Mouse (Mus musculus) stomach, embryonic 16.5 days (tissue): Measurements from ENCODE around the gene Med10. TPM values are rescaled to one million over a fixed set of nuclear protein-coding genes. Genes with fewer than 3 reads are reported as not detected.

Experiments used
- ATAC-seq: fragments of 200-750 bp; cut with Nextera tagmentation; 2 replicates; pipeline ENCODE4 v1.8.0; 2017; ENCODE audit warnings: moderate number of reproducible peaks, moderate TSS enrichment; ENCODE audit not compliant: insufficient read depth, low FRiP score
- H3K27ac ChIP-seq: fragments of 300-500 bp; sonication (generic); 2 replicates; pipeline ENCODE4 v1.5.1; 2014; ENCODE audit warnings: low read length
- H3K27me3 ChIP-seq: fragments of 300-500 bp; sonication (generic); 2 replicates; pipeline ENCODE4 v1.6.1; 2014; ENCODE audit warnings: low read length, control low read depth, mixed read lengths; ENCODE audit not compliant: control insufficient read depth, insufficient read depth
- H3K36me3 ChIP-seq: fragments of 300-500 bp; sonication (generic); 2 replicates; pipeline ENCODE4 v1.6.1; 2014; ENCODE audit warnings: low read length; ENCODE audit not compliant: control insufficient read depth, insufficient read depth
- H3K4me1 ChIP-seq: fragments of 300-500 bp; sonication (generic); 2 replicates; pipeline ENCODE4 v1.6.1; 2014; ENCODE audit warnings: low read length, control low read depth, mixed read lengths; ENCODE audit not compliant: control insufficient read depth, insufficient read depth
- H3K4me2 ChIP-seq: fragments of 300-500 bp; sonication (generic); 2 replicates; pipeline ENCODE4 v1.6.1; 2014; ENCODE audit warnings: low read depth, low read length, mixed read lengths
- H3K4me3 ChIP-seq: fragments of 300-500 bp; sonication (generic); replicated peaks from 2 replicates; pipeline ENCODE4 v1.5.1; 2014; ENCODE audit warnings: mild to moderate bottlenecking, low read length
- H3K9ac ChIP-seq: fragments of 300-500 bp; sonication (generic); 2 replicates; pipeline ENCODE4 v1.6.1; 2014; ENCODE audit warnings: low read length
- H3K9me3 ChIP-seq: fragments of 300-500 bp; sonication (generic); replicated peaks from 2 replicates; pipeline ENCODE4 v1.6.1; 2016; ENCODE audit warnings: low read length, control low read depth; ENCODE audit not compliant: control insufficient read depth
- WGBS: fragments of 180-500 bp; shearing (Covaris S2); extraction: QIAGEN DNeasy Blood & Tissue Kit; methylation state at CpG from one replicate; pipeline ENCODE4 v1.1.7; 2014; 5-methylcytosine and 5-hydroxymethylcytosine counted together
- polyA plus RNA-seq: library from polyadenylated mRNA; unstranded; fragments of >200 nt; fragmentation: Nextera tagmentation; extraction: Ambion mirVana; gene quantifications from 2 replicates; pipeline ENCODE4 v1.2.1, GENCODE M21; 2015

Med10 gene
- 115 and 135 TPM in 2 replicates for polyA plus RNA-seq

DNA sequence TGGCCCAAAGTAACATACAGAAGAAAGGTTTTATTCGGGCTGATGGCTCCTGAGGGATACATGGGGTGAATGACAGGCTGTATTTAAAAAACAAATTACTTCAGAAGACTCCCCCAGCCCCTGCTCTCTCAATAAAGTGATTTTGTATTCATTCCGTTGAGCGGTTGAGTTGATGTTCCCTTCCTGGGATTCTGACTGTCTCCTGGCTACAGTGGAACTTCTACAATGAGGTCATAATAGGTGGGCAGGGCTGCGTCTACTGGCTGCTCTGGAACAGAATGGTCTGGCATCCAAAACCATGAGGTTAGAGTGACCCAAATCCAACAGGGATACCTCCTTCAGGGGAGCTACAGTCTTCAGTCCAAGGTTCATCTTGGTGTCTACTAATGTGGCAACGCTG, at the start of gene Med10:
TSS of gene Med10 (plus strand) at position 301 of the 400 bp plus-strand sequence.
- no peaks in the 10 kb centered on the region for H3K4me1 ChIP-seq
- H3K4me2 ChIP-seq = no peak within 1 kb of the TSS
- no peak within 1 kb of the TSS for H3K9ac ChIP-seq
- no peak within 1 kb of the TSS for H3K4me3 ChIP-seq
- no peaks in the 10 kb centered on the region for H3K9me3 ChIP-seq
- H3K27ac ChIP-seq = no peak within 1 kb of the TSS
- ATAC-seq = no peak
- no peaks in the 10 kb centered on the region for H3K36me3 ChIP-seq
- WGBS = 77% methylated on average over 5 of the region's 5 CpGs
- H3K27me3 ChIP-seq = no peaks in the 10 kb centered on the region

DNA sequence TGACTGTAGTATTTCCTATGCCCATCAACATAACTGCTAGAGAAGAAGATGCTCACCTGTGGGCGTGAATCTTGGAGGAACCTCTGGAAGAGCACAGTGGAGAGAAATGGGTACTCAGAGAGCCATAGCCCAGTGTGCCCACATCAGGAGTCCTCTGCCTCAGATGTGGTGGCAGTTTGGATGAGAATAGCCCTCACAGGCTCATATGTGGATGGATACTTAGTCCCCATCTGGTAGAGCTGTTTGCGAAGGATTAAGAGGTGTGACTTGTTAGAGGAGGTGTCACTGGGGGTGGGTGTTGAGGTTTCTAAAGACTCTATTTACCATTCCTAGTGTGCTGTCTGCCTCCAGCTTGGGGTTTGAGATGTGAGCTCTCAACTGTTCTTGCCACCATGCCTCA, 49.3 kb upstream of the Med10 start:
- WGBS = 60% methylated on average over 2 of the region's 2 CpGs
- Histone ChIP-seq H3K9me3 (no peaks in the 10 kb centered on the region), H3K27me3 (no peaks in the 10 kb centered on the region), H3K27ac (no peak overlapping the region), H3K36me3 (no peaks in the 10 kb centered on the region), H3K4me3 (no peak overlapping the region), H3K4me1 (no peaks in the 10 kb centered on the region), H3K9ac (no peak overlapping the region), H3K4me2 (no peak overlapping the region)
- ATAC-seq = no peak

DNA sequence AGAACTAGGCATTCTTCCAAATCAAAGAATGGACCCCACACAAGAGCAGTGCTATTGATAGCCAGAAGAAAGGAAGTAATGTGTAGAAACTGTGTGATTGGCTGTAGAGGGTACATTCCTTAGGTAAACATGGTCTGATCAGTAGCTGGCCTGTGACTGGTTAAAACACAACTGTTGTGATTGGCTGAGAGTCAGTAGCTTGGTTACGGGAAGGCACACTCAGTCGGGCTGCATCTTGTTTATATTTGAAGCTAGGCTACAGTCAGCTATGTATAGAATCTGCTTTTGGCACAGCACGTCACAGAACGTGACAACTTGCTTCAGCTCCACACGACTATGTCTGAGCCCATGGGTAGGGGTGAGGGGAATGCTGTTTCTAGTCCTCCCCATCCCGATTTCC, 43.2 kb upstream of the Med10 start:
- Histone ChIP-seq H3K4me3 (no peak overlapping the region), H3K4me2 (no peak overlapping the region), H3K9ac (no peak overlapping the region), H3K36me3 (no peaks in the 10 kb centered on the region), H3K27me3 (no peaks in the 10 kb centered on the region), H3K9me3 (no peaks in the 10 kb centered on the region), H3K4me1 (no peaks in the 10 kb centered on the region), H3K27ac (no peak overlapping the region)
- WGBS = 61% methylated on average over 6 of the region's 6 CpGs
- ATAC-seq = no peak

DNA sequence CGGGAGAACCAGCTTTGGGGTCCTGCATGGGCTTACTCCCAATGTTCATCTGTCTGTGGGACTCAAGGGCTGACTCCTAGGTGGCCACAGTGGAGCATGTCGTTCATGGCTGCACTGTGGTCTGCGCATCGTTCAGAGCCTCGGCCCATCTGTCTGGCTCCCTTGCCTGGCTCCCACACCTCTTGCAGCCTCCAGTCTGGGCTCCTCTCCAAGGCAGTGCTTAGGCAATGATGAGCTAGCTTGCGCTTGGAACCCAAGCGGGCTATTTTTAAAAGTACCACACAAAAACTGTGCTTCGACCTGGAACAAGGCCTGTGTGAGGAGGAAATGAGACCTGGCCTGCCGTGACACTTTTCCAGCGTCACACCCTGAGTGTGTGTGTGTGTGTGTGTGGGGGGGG, 40.8 kb upstream of the Med10 start:
- Histone ChIP-seq H3K9ac (no peak overlapping the region), H3K27me3 (no peaks in the 10 kb centered on the region), H3K27ac (no peak overlapping the region), H3K36me3 (no peaks in the 10 kb centered on the region), H3K4me1 (no peaks in the 10 kb centered on the region), H3K4me2 (no peak overlapping the region), H3K4me3 (no peak overlapping the region), H3K9me3 (no peaks in the 10 kb centered on the region)
- ATAC-seq = no peak
- WGBS = 58% methylated on average over 10 of the region's 10 CpGs

DNA sequence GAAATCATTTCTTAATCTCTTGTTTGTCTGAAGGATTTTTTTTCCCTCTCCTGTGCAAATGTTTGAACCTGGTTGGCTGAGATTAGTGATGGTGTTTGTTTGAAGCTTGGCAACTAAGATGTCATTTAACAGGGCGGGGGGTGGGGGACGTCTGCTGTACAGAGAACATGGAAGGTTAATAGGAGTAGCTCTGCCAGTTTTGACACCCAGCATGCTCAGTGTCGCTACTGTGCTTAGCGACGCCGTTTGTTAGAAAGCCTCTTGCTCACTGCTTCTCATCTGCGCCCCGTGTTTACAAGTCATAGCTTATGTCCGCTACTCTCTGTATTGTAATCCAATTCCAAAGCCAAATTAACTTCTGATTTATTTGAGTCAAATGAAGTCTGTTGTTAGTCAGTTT, 37.5 kb upstream of the Med10 start:
- no peak for ATAC-seq
- Histone ChIP-seq H3K27ac (no peak overlapping the region), H3K4me2 (no peak overlapping the region), H3K4me3 (no peak overlapping the region), H3K9me3 (no peaks in the 10 kb centered on the region), H3K36me3 (no peaks in the 10 kb centered on the region), H3K9ac (no peak overlapping the region), H3K27me3 (no peaks in the 10 kb centered on the region), H3K4me1 (no peaks in the 10 kb centered on the region)
- WGBS = 53% methylated on average over 9 of the region's 9 CpGs

DNA sequence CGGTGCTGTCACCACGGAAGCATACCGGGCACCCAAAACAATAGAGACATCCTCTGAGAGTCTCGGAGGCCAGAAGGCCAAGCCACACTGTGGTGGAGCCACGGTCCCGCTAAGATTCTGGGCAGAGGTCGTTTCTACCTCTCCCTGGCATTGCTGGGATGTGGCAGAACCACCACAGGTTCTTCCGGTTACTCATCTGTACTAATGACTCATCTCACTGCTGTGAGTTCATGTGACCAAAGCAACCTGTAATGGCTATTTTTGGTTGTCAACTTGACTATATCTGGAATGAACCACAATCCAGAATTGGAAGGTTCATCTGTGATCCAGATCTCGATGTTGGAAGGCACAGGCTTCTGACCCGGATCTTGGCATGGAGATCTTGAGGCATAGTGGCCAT, 34.0 kb upstream of the Med10 start:
- no peak overlapping the region for H3K4me2 ChIP-seq
- no peaks in the 10 kb centered on the region for H3K9me3 ChIP-seq
- H3K27me3 ChIP-seq = no peaks in the 10 kb centered on the region
- 86% methylated on average over 10 of the region's 10 CpGs for WGBS
- H3K9ac ChIP-seq = no peak overlapping the region
- no peak overlapping the region for H3K27ac ChIP-seq
- H3K4me3 ChIP-seq = no peak overlapping the region
- no peak for ATAC-seq
- no peaks in the 10 kb centered on the region for H3K36me3 ChIP-seq
- no peaks in the 10 kb centered on the region for H3K4me1 ChIP-seq

DNA sequence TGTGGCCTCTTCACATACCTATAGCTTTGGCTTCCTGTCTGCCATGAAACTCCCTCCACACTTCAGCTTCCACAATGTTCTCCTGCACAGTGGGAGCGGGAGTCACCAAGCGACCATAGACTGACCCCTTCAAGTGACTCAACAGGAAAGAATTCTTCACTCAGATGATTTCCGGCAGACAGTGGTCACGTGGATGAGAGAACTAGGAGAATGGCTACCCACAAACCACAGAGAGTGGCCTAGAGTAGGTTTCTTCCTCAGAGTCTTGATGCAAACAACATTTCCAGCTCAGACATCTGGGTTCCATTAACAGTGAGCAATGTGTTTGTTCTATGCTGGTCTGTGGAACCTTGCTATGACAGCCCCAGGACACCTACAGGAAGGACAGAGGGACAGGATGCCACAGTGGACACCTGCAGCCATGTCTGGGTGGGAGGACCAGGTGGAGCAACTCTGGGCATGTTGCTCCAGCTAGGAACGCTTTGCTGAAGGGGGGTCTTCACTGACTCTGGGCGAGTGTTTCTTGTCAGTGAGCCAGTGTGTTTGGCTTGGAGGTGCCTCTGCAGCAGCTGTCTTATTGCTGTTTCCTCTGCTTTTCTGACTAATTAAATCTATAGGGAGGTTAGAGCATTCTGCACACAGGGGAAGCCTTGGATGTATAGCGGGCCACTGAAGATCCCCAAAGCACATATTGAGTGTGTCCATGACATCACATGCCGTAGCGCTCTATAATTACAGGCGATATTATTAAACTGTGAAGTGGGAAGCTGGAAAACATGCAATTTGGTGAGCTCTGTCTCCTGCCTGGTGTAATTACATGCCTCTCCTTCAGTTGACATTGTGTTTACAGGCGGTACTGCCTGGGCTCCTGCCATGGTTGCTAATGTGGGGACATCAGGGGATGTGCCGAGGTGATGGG, 31.4 kb upstream of the Med10 start:
- Histone ChIP-seq H3K4me2 (no peak overlapping the region), H3K27ac (no peak overlapping the region), H3K9me3 (no peaks in the 10 kb centered on the region), H3K36me3 (no peaks in the 10 kb centered on the region), H3K4me3 (no peak overlapping the region), H3K4me1 (no peaks in the 10 kb centered on the region), H3K9ac (no peak overlapping the region), H3K27me3 (no peaks in the 10 kb centered on the region)
- 75% methylated on average over 12 of the region's 12 CpGs for WGBS
- no peak for ATAC-seq

DNA sequence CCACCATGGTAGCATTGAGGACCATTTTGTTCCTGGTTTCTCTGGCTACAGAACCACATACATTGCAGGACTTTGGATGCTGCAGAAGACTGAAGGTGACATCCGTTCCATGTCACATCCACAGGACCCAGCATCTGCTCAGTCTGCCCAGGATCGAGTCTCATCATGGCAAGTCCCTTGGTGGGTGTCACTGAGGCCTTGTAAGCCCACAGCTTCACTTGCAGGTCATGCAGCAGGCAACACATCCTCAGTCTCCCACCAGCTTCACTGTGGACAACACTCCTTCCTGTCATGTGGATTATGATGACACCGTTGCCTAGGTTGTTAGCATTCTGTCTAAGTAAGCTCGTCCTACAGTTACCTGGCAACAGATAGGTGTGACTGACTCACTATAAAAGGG, 29.8 kb upstream of the Med10 start:
- Histone ChIP-seq H3K4me3 (no peak overlapping the region), H3K4me1 (no peaks in the 10 kb centered on the region), H3K27me3 (no peaks in the 10 kb centered on the region), H3K9ac (no peak overlapping the region), H3K9me3 (no peaks in the 10 kb centered on the region), H3K4me2 (no peak overlapping the region), H3K36me3 (no peaks in the 10 kb centered on the region), H3K27ac (no peak overlapping the region)
- 76% methylated on average over 4 of the region's 4 CpGs for WGBS
- ATAC-seq = no peak

DNA sequence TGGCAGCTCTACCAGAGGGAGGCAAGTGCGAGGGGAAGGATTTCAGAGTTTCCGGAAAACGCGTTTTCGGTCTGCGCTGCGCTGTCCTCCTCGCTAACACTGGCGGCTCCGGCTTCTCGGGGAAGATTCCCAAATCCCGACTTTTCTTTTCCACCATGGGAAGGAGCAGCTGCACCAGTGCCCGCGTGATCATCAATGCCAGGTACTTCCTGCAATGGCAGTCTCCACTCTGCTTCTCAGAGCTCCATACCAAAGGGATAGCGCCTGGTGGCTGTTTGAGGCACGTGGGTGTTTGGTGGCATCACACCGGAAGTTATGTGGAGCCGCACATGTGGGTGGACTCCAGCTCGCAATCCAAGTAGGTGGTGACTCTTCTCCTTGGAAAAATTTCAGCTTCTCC, 24.0 kb upstream of the Med10 start:
- H3K36me3 ChIP-seq = no peaks in the 10 kb centered on the region
- H3K4me3 ChIP-seq = no peak overlapping the region
- WGBS = 85% methylated on average over 19 of the region's 19 CpGs
- H3K27ac ChIP-seq = no peak overlapping the region
- H3K9me3 ChIP-seq = no peaks in the 10 kb centered on the region
- no peak overlapping the region for H3K4me2 ChIP-seq
- H3K9ac ChIP-seq = no peak overlapping the region
- no peaks in the 10 kb centered on the region for H3K27me3 ChIP-seq
- no peak for ATAC-seq
- no peaks in the 10 kb centered on the region for H3K4me1 ChIP-seq
